Mouse (Mus musculus) forebrain, embryonic 16.5 days (tissue): ENCODE data around the gene Tmem220. TPM values are rescaled to one million over a fixed set of nuclear protein-coding genes. Genes with fewer than 3 reads are reported as not detected.
A peak's percentile ranks its signal among the peaks of the same experiment; 100 is the strongest.

ENCODE experiments used
- ATAC-seq: fragments of 200-750 bp; cut with Nextera tagmentation; 2 replicates; pipeline ENCODE4 v1.8.0; 2017; ENCODE audit warnings: mild to moderate bottlenecking, moderate library complexity
- H3K27ac ChIP-seq: fragments of 300-500 bp; sonication (generic); 2 replicates; pipeline ENCODE4 v1.5.1; 2014; ENCODE audit warnings: low read length, control low read depth
- H3K27me3 ChIP-seq: fragments of 300-500 bp; sonication (generic); replicated peaks from 2 replicates; pipeline ENCODE4 v1.6.1; 2014; ENCODE audit warnings: low read length; ENCODE audit not compliant: control insufficient read depth, insufficient read depth
- H3K36me3 ChIP-seq: fragments of 300-500 bp; sonication (generic); 2 replicates; pipeline ENCODE4 v1.6.1; 2014; ENCODE audit not compliant: control insufficient read depth, insufficient read depth
- H3K4me1 ChIP-seq: fragments of 300-500 bp; sonication (generic); replicated peaks from 2 replicates; pipeline ENCODE4 v1.6.1; 2014; ENCODE audit warnings: low read length; ENCODE audit not compliant: control insufficient read depth, insufficient read depth
- H3K4me2 ChIP-seq: fragments of 300-500 bp; sonication (generic); 2 replicates; pipeline ENCODE4 v1.6.1; 2014; ENCODE audit warnings: mild to moderate bottlenecking, low read length, control low read depth
- H3K4me3 ChIP-seq: fragments of 300-500 bp; sonication (generic); replicated peaks from 2 replicates; pipeline ENCODE4 v1.5.1; 2014; ENCODE audit warnings: mild to moderate bottlenecking, low read length, control low read depth
- H3K9ac ChIP-seq: fragments of 300-500 bp; sonication (generic); replicated peaks from 2 replicates; pipeline ENCODE4 v1.6.1; 2014; ENCODE audit warnings: low read depth, low read length, control low read depth
- H3K9me3 ChIP-seq: fragments of 300-500 bp; sonication (generic); 2 replicates; pipeline ENCODE4 v1.6.1; 2016; ENCODE audit warnings: low read length; ENCODE audit not compliant: control insufficient read depth
- WGBS: fragments of 180-500 bp; shearing (Covaris S2); extraction: QIAGEN DNeasy Blood & Tissue Kit; methylation state at CpG from one replicate; pipeline ENCODE4 v1.1.7; 2014; 5-methylcytosine and 5-hydroxymethylcytosine counted together
- polyA plus RNA-seq: library from polyadenylated mRNA; unstranded; fragments of >200 nt; fragmentation: Nextera tagmentation; extraction: Ambion mirVana; gene quantifications from 2 replicates; pipeline ENCODE4 v1.2.1, GENCODE M21; 2015

Gene Tmem220
- 0.35 and 0.43 TPM in 2 replicates for polyA plus RNA-seq

DNA sequence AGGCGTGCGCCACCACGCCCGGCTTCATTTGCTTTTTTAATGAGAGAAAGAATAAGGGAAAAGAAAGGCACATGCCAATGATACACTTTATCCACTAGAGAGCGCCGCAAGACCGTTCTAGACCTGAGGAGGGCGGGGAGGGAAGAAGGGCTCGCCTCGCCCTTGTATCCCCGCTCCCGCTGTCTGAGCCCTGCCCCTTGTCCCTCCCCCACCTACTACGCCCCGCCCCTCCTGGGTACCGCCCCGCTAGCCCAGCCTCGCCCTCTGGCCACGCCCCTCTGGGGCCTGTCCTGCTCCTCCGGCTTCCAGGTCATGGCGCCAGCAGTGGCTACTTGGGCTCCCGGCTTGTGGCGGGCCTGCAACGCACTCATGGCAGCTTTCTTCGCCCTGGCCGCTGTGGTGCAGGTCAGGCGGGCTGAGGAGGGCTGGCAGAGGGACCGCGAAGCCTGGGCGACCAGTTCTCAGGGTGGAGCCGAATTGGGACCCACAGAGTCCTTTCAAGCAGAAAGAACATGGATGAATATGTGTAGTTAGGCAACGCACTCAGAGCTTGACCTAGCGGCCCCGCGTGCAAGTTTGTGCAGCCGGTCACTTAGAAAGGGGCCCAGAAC, at the start of gene Tmem220:
Gene Tmem220, plus strand, starts transcription at position 288 of the 611 bp plus-strand sequence.
- peak; percentile 95 for ATAC-seq
- no peaks in the 10 kb centered on the region for H3K36me3 ChIP-seq
- H3K27ac ChIP-seq: no peak within 1 kb of the TSS
- WGBS: 1% methylated on average over 35 of the region's 35 CpGs
- peak within 1 kb of the TSS; percentile 47 for H3K4me3 ChIP-seq
- H3K9ac ChIP-seq: peak within 1 kb of the TSS; percentile 60
- H3K9me3 ChIP-seq: no peaks in the 10 kb centered on the region
- peak within 1 kb of the TSS; percentile 66 for H3K4me2 ChIP-seq
- peaks cover 17% of the 10 kb centered on the region for H3K4me1 ChIP-seq
- no peaks in the 10 kb centered on the region for H3K27me3 ChIP-seq

DNA sequence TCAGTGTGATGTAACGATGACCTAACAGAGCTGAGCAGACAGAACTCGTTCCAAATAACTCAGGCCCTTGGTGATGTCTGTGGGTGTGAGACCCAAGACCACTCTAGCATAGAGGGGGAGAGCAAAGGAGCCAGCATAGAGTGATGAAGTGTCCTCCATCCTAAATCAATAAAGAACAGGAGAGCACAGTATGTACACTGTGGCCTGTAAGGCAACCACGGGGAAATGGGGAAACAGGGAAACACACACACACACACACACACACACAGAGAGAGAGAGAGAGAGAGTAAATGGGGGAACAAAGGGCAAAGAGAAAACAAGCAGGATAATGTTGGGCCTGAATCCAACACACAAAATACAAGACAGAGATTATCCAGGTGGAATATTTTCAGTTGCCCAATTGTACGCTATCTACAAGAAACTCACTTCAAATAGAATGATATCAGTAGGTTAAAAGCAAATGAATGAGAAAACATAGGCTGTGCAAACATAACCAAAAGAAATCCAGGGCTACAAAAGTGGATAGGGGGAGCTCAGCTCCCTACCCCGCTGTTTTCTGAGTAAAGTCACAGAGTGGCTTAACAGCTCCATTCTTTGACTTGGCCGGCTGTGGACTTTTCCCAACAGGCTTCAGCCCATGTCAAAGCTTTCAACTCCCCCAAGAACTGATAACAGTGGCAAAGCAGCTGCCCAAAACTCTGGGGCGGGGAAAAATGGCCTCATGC, 49.2 kb upstream of the Tmem220 start:
- no peaks in the 10 kb centered on the region for H3K27me3 ChIP-seq
- H3K9ac ChIP-seq: no peak overlapping the region
- WGBS: 94% methylated on average over 7 of the region's 7 CpGs

DNA sequence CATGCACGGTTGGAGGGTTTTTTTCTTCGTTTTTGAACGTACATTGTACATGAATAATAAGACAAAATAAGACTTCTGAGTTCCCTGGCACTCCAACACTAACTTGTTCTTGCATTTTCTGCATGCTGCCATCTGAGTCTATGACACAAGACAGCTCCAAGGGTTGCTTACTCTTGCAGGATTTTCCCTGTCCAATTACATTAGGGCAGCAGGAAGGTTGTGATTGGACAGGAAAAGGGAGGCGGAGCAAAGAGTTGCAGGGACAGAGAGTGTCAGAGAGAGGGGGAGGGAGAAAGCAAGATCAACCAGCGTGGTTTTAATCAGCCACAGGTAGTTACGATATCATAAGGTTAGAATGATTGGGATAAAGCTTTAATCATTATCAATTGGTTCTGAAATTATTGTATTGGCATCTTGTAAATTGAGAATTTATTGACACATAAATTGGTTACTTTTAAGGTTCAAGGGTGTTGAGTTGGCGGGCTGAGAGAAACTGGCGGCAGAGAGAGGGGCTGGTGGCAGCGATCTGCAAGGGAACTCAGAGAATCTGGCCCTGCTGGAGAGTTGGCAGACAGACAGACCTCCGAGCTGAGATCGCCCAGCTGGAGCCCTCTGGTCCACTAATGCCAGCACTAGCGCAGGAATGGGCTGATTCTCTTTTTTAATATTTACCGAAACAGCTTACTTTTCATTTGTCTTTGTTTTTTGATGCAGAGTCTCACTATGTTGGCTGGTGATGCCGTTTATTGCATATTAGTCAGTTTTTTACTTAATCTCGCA, 43.4 kb upstream of the Tmem220 start:
- Histone ChIP-seq H3K4me3 (no peak overlapping the region), H3K9me3 (no peaks in the 10 kb centered on the region), H3K27ac (no peak overlapping the region), H3K9ac (no peak overlapping the region), H3K36me3 (no peaks in the 10 kb centered on the region), H3K4me1 (peaks cover 22% of the 10 kb centered on the region), H3K27me3 (no peaks in the 10 kb centered on the region), H3K4me2 (no peak overlapping the region)
- WGBS: 69% methylated on average over 15 of the region's 15 CpGs
- no peak for ATAC-seq

More for the DNA sequence above, 49.2 kb upstream of the Tmem220 start:
- no peak overlapping the region for H3K27ac ChIP-seq
- H3K36me3 ChIP-seq: no peaks in the 10 kb centered on the region
- no peaks in the 10 kb centered on the region for H3K4me1 ChIP-seq
- no peak for ATAC-seq
- no peak overlapping the region for H3K4me2 ChIP-seq
- no peak overlapping the region for H3K4me3 ChIP-seq
- H3K9me3 ChIP-seq: peaks cover 8% of the 10 kb centered on the region

DNA sequence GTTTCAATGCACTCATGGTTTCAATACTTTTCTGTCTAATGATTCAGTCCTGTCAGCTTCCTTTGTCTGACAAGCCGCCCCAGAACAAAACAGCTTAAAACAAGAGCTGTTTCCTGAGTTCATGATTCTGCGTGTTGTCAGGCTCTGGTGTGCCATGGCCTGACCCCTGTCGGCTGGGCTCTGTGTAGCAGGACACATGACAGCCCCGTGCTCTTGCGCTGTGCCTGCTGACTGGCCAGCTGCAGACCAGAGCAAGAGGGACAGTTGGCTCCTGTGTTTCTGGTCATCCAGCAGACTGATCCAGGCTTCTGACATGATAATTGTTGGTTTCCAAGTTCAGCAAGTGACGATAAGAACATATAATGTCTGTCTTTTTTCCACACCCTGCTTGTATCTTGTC, 42.2 kb upstream of the Tmem220 start:
- Histone ChIP-seq H3K27ac (no peak overlapping the region), H3K4me3 (no peak overlapping the region), H3K27me3 (no peaks in the 10 kb centered on the region), H3K9me3 (no peaks in the 10 kb centered on the region), H3K4me1 (peaks cover 22% of the 10 kb centered on the region), H3K9ac (no peak overlapping the region), H3K36me3 (no peaks in the 10 kb centered on the region), H3K4me2 (no peak overlapping the region)
- 34% methylated on average over 6 of the region's 6 CpGs for WGBS
- no peak for ATAC-seq

DNA sequence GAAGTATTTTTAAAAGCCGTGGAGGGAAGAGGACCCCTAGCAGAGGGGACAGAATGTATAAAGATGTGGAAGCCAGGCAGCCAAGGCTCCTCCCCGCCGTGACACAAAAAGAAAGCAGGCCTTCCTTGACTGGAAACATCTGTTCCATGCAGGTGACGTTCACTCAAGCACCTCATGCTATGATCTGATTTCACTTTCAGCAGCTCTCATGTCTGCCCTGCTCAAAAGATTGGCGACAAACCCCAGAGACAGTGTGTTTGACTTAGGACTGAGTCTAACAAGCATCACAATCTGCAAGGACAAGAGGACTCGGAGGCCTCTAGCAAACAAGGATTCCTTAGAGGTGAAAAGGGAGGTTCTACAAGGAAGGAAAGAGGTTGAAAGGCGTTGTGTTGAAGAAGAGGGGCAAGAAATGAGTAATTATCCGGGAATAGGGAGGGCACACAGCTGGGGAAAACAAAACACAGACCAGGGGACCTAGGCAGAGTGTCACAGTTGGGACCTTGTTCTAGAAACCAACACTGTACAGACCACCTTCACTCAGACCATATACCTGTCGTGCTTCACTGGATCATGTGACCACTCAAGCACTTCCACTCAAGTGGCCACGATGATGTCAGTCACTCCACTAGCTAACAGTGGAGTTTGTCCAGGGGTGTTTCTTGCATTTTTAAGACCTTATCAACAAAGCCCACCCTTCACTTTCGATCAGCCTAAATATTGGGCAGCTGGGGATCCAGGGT, 41.4 kb upstream of the Tmem220 start:
- Histone ChIP-seq H3K9me3 (no peaks in the 10 kb centered on the region), H3K4me1 (peaks cover 22% of the 10 kb centered on the region), H3K36me3 (no peaks in the 10 kb centered on the region), H3K27me3 (no peaks in the 10 kb centered on the region), H3K9ac (no peak overlapping the region; the same call in 1 of the 2 replicates), H3K4me2 (no peak overlapping the region), H3K27ac (peak overlapping the region; percentile 86; the same call in 1 of the 2 replicates), H3K4me3 (no peak overlapping the region)
- ATAC-seq: peak; percentile 13; the same call in 1 of the 2 replicates
- 60% methylated on average over 11 of the region's 11 CpGs for WGBS

DNA sequence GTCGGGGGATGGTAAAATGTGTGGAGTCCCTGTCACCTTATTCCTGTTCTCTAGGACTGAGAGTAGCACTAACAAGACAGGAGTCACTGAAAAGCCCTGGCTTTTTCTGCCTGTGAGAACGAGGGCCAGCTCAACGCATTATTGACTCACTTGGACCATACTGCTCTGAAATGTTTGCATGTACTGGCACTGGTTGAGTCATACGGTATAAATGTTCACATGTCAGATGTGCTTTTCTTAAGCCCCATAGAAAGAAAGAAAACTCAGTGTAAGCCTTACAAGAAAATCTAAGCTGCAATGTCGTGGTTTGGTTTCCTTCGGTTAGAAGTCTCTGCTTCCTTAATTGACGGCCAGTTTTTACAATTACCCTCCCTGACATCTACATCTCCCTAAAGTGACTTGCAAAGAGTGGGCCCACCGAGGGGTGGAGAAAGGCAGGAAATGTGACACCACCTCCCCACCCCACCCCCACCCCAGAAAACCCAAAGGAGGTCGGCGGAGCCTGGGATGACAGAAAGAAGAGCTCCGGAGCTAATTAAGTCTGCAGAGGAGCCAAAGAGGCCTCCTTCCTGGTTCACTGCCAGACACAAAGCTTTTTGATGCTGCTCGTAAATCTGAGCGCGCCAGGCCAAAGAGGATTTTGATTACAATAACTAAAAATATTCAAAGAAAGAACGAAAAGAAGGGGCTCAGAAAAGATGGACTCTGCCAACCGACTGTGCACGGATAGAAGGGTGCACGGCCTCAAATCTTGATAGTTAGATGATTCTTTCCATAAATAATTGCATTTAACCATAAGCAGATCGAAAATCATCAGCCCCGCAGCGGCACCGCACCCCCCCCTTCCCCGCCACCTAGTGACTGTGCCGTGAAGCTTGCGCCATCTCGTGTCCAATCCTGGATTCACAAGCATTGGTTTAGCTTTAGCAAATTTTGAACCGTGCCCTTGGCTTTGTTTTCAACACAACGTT, 40.5 kb upstream of the Tmem220 start:
- H3K9ac ChIP-seq: peak overlapping the region; percentile 63
- peak overlapping the region; percentile 59 for H3K4me2 ChIP-seq
- no peaks in the 10 kb centered on the region for H3K36me3 ChIP-seq
- WGBS: 4% methylated on average over 28 of the region's 28 CpGs
- H3K4me1 ChIP-seq: peaks cover 22% of the 10 kb centered on the region
- no peaks in the 10 kb centered on the region for H3K9me3 ChIP-seq
- peak overlapping the region; percentile 45 for H3K4me3 ChIP-seq
- peak overlapping the region; percentile 86 for H3K27ac ChIP-seq
- peak; percentile 82 for ATAC-seq
- H3K27me3 ChIP-seq: no peaks in the 10 kb centered on the region

DNA sequence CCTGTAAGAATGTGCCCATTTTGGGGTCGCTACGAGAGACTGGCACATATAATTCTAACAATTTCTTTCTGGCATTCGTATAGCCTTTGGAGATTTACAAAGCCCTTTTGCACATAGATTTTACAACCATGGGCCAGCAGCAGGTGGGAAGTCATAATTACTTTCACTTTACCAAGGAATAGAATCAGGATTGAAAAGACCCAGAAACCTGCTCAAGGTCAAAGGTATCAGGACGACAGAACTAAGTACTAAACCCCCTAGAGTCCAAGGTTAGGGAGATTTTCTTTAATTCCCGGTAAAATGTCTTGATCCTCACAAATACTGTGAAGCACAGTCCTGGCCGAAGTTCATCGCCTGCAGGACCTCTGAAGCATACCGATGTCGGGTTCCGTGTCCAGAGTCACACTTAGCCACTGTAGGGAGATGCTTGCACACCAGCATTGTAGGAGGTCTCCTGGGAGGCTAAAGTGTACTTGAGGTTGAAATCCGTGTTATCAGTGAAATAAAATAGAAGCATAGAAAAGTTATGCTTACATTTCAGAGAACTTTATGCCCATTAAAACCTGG, 39.7 kb upstream of the Tmem220 start:
- Histone ChIP-seq H3K27me3 (no peaks in the 10 kb centered on the region), H3K4me3 (peak overlapping the region; percentile 45), H3K4me1 (peaks cover 22% of the 10 kb centered on the region), H3K9ac (peak overlapping the region; percentile 63), H3K4me2 (peak overlapping the region; percentile 59), H3K9me3 (no peaks in the 10 kb centered on the region), H3K27ac (peak overlapping the region; percentile 86), H3K36me3 (no peaks in the 10 kb centered on the region)
- ATAC-seq: no peak
- 28% methylated on average over 11 of the region's 11 CpGs for WGBS

DNA sequence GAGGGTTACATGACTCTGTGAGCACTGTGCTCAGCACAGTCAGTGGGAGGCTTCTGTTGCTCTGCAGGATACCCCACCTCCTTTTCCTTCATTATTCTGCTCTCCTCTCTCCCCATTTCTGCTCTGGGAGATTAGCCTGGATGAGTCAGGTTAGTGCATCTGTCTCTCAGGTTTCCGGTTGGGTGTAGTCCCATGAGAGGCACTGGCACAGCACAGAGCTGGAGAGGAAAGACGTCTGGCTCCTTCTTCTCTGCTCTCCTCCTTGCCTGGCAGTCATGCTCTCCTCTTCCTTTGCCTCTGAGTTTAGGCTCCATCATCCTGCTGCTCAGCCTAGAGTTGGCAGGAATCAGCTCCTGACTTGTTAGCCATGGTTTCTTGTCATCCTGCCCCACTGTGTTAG, 32.8 kb upstream of the Tmem220 start:
- Histone ChIP-seq H3K9ac (no peak overlapping the region), H3K4me2 (no peak overlapping the region), H3K4me1 (no peaks in the 10 kb centered on the region), H3K27me3 (no peaks in the 10 kb centered on the region), H3K27ac (no peak overlapping the region), H3K36me3 (no peaks in the 10 kb centered on the region), H3K9me3 (no peaks in the 10 kb centered on the region), H3K4me3 (no peak overlapping the region)
- ATAC-seq: no peak
- WGBS: 52% methylated on average over 2 of the region's 2 CpGs
